Mouse (Mus musculus): ENCODE measurements around the gene Hmcn1. TPM values are rescaled to one million over a fixed set of nuclear protein-coding genes. Genes with fewer than 3 reads are reported as not detected.

Gene Hmcn1
- total and polyA plus RNA-seq, 2 experiments from 2014 or later, result 1.2 to 2.5 TPM

DNA sequence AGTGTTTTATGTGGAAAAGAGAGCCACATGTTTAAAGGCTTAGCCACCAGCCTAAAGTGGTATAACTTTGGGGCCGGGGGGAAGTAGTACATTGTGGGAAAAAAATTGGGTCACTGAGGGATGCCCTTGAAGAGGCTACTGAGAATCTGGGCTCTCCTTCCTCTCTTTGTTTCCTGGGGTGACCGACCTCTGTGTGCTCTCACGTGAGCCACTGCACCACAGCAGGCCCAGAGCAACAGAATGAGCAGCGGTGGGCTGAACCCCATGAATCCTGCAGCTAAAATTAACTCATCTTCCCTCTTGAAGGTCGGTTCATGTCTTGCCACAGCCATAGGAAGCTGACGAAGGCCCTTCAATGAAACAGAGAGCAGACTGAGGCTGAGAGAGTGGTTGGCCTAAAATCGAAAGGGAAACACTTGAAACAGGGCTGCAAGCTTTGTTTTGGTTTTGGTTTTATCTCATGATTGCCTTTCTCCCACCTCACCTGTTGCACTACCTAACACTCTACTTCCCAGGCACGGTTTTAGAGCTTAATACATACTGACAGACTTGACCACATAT, 8.7 kb upstream of the Hmcn1 start:
- no peak overlapping the region for H3K4me2 ChIP-seq (ENCODE audit: low read depth, low read length, poor library complexity, severe bottlenecking)
- H3K9ac ChIP-seq (replicated peaks; ENCODE audit: low read length, poor library complexity, severe bottlenecking), result no peak overlapping the region
- no peaks in the 10 kb centered on the region for H3K4me1 ChIP-seq (ENCODE audit: insufficient read depth, low read length)
- no peak overlapping the region for H3K27ac ChIP-seq (ENCODE audit: low read depth, low read length)
- no peak for TF ChIP-seq CTCF (IDR thresholded peaks at IDR 0.05)
- no peak overlapping the region for H3K4me3 ChIP-seq (ENCODE audit: low read depth, low read length)
- H3K9me3 ChIP-seq (ENCODE audit: low read length), result no peaks in the 10 kb centered on the region
- ATAC-seq (ENCODE audit: low FRiP score), result no peak
- H3K27me3 ChIP-seq (ENCODE audit: insufficient read depth, low read length), result no peaks in the 10 kb centered on the region
- WGBS, result 71% methylated on average over 8 of the region's 8 CpGs
- no peak for DNase-seq (ENCODE audit: low spot score)
- H3K36me3 ChIP-seq (ENCODE audit: insufficient read depth, low read length), result no peaks in the 10 kb centered on the region

DNA sequence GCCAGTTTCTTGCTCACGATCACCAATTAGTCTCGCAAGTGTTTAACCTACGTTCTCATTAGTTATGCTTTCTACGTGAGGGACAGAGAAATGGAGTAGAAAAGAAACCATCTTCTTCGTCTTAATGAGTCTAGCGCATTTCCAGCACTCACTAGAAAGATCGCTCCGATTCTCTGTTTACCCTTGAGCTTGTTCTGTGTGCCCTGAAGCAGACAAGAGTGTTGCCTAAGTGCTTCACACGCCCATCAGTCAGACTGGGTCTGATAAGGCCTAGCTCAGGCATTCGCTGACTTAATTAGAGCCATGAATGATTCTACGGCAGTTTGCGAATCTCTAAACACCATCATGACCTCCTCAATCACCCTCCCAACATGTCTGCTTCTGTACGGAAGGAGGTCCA, 7.5 kb upstream of the Hmcn1 start:
- H3K4me3 ChIP-seq (ENCODE audit: low read depth, low read length), result no peak overlapping the region
- no peaks in the 10 kb centered on the region for H3K36me3 ChIP-seq (ENCODE audit: insufficient read depth, low read length)
- no peak overlapping the region for H3K27ac ChIP-seq (ENCODE audit: low read depth, low read length)
- no peak for TF ChIP-seq CTCF (IDR thresholded peaks at IDR 0.05)
- ATAC-seq (ENCODE audit: low FRiP score) (no peak), DNase-seq (ENCODE audit: low spot score) (no peak)
- no peaks in the 10 kb centered on the region for H3K4me1 ChIP-seq (ENCODE audit: insufficient read depth, low read length)
- no peaks in the 10 kb centered on the region for H3K27me3 ChIP-seq (ENCODE audit: insufficient read depth, low read length)
- peaks cover 4% of the 10 kb centered on the region; the same call in 1 of the 2 replicates for H3K9me3 ChIP-seq (ENCODE audit: low read length)
- H3K9ac ChIP-seq (replicated peaks; ENCODE audit: low read length, poor library complexity, severe bottlenecking), result no peak overlapping the region
- H3K4me2 ChIP-seq (ENCODE audit: low read depth, low read length, poor library complexity, severe bottlenecking), result no peak overlapping the region
- WGBS, result 75% methylated on average over 13 of the region's 13 CpGs

DNA sequence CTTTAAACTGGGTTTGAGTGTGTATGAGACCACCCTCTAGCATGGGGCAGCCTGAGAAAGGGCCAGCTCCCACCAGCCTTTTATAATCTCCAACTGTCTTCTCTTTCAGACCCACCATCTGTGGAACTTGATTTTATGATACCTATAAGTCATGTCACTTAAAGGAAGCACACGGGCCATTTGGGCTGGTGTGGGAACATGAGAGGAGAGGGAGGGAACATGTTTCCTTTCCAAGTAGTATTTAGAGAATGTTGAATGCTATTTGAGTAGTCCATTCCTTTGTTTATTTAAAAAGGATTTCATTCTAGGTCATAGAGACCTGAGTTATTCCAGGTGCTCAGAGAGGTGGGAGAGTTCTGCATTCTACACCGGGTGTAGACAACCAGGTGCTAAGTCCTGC, 1.4 kb upstream of the Hmcn1 start:
- TF ChIP-seq CTCF (IDR thresholded peaks at IDR 0.05), result no peak
- Histone ChIP-seq H3K36me3 (ENCODE audit: insufficient read depth, low read length) (no peaks in the 10 kb centered on the region), H3K4me3 (ENCODE audit: low read depth, low read length) (no peak overlapping the region), H3K27me3 (ENCODE audit: insufficient read depth, low read length) (peaks cover 4% of the 10 kb centered on the region; the same call in 1 of the 2 replicates), H3K4me1 (ENCODE audit: insufficient read depth, low read length) (peaks cover 4% of the 10 kb centered on the region; the same call in 1 of the 2 replicates), H3K9me3 (ENCODE audit: low read length) (peaks cover 4% of the 10 kb centered on the region; the same call in 1 of the 2 replicates), H3K4me2 (ENCODE audit: low read depth, low read length, poor library complexity, severe bottlenecking) (no peak overlapping the region), H3K9ac (replicated peaks; ENCODE audit: low read length, poor library complexity, severe bottlenecking) (no peak overlapping the region), H3K27ac (ENCODE audit: low read depth, low read length) (no peak overlapping the region)
- WGBS, result 88% methylated on average over 2 of the region's 2 CpGs
- no peak for DNase-seq (ENCODE audit: low spot score)
- ATAC-seq (ENCODE audit: low FRiP score), result no peak

DNA sequence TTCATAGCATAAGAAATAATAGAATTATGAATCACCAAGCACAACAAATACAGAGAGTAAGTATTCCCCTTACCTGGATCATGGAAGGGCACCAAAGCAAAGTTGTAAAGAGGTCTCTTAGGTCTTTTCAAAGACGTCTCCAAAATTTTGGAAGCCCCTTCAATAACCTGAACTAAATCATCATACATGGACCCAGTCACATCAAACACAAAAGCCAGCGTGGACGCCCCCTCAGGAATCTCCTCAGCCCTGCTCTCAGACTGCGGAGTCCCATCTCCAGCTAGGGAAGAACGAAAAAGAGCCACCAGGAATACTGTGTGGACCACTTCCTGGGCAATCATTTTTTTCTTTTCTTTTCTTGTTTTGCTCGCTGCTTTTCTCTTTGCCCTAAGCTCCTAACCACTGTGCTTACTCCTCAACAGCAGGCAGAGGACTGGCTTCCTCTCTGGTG, 499 bp downstream of the Hmcn1 start:
- WGBS, result 0% methylated on average over 6 of the region's 6 CpGs
- H3K4me3 ChIP-seq (ENCODE audit: low read depth, low read length), result peak overlapping the region; percentile 45
- peak overlapping the region; percentile 45; the same call in 1 of the 2 replicates for H3K9ac ChIP-seq (replicated peaks; ENCODE audit: low read length, poor library complexity, severe bottlenecking)
- DNase-seq (ENCODE audit: low spot score) (no peak), ATAC-seq (ENCODE audit: low FRiP score) (no peak)
- H3K4me1 ChIP-seq (ENCODE audit: insufficient read depth, low read length), result peaks cover 4% of the 10 kb centered on the region; the same call in 1 of the 2 replicates
- peak overlapping the region; percentile 97 for H3K4me2 ChIP-seq (ENCODE audit: low read depth, low read length, poor library complexity, severe bottlenecking)
- peaks cover 4% of the 10 kb centered on the region; the same call in 1 of the 2 replicates for H3K27me3 ChIP-seq (ENCODE audit: insufficient read depth, low read length)
- peaks cover 4% of the 10 kb centered on the region; the same call in 1 of the 2 replicates for H3K9me3 ChIP-seq (ENCODE audit: low read length)
- H3K27ac ChIP-seq (ENCODE audit: low read depth, low read length), result no peak overlapping the region
- TF ChIP-seq CTCF (IDR thresholded peaks at IDR 0.05), result no peak
- no peaks in the 10 kb centered on the region for H3K36me3 ChIP-seq (ENCODE audit: insufficient read depth, low read length)

DNA sequence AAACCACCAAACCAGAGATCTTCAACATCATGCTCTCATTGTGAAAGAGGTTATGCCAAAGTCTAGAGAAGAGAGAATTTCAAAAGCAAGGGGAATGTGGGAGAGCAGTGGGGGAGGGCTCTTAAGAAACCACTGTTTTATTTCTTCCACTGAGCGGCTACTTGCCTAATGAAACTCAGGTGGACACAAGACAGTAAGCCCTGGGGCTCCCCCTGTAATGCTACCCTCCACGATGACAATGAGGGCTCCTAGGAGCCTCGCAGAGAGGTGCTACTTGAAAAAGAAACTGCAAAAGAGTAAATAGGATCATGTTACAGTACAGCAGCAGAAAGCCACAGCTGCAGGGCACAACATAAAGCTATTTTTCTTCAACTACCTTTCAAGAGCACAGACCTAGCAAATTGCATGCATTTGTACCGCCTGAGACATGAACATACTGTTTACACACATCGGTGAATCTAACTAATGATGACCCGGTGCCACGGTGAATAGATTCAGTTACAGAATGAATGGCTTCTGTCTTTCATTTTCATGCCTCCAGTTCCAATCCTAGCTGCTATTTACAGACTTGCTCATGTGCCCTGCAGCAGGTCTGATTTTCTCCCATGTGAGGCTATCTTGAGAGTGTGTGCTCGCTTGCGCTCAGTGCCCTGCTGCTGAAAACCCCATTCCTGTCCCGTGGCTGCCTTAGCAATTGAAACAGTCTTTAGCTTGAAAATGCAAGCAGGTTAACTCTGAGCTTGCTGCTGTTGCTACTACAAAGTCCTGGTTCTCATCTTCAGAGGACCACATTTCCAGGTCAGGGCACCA, 1.3 kb downstream of the Hmcn1 start:
- Histone ChIP-seq H3K9me3 (ENCODE audit: low read length) (peaks cover 4% of the 10 kb centered on the region; the same call in 1 of the 2 replicates), H3K27ac (ENCODE audit: low read depth, low read length) (no peak overlapping the region), H3K9ac (replicated peaks; ENCODE audit: low read length, poor library complexity, severe bottlenecking) (no peak overlapping the region), H3K4me2 (ENCODE audit: low read depth, low read length, poor library complexity, severe bottlenecking) (peak overlapping the region; percentile 97), H3K27me3 (ENCODE audit: insufficient read depth, low read length) (peaks cover 4% of the 10 kb centered on the region; the same call in 1 of the 2 replicates), H3K4me3 (ENCODE audit: low read depth, low read length) (peak overlapping the region; percentile 45; the same call in 1 of the 2 replicates), H3K36me3 (ENCODE audit: insufficient read depth, low read length) (no peaks in the 10 kb centered on the region), H3K4me1 (ENCODE audit: insufficient read depth, low read length) (peaks cover 4% of the 10 kb centered on the region; the same call in 1 of the 2 replicates)
- no peak for TF ChIP-seq CTCF (IDR thresholded peaks at IDR 0.05)
- ATAC-seq (ENCODE audit: low FRiP score) (no peak; the same call in 1 of the 2 replicates), DNase-seq (ENCODE audit: low spot score) (no peak)
- WGBS, result 6% methylated on average over 10 of the region's 10 CpGs

DNA sequence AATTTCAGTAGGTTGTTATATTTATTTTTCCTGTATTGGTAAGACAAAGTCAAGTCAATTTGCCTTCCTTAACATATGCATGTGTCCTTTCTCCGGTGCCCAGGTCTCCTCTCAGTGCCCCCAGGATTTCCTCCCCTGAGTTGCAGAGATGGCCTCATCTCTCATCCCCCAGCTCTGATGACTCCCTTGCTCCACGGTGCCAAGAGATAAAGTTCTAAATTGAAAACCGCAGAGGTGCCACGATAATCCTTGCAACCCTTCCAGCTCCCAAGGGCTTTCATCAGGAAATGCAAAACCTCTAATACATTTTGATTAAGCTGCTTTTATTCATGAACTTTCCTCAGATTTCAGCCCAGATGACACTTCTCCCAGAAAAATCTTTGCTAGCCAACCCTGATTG, 8.3 kb downstream of the Hmcn1 start:
- Histone ChIP-seq H3K9me3 (ENCODE audit: low read length) (no peaks in the 10 kb centered on the region), H3K4me2 (ENCODE audit: low read depth, low read length, poor library complexity, severe bottlenecking) (no peak overlapping the region), H3K27me3 (ENCODE audit: insufficient read depth, low read length) (no peaks in the 10 kb centered on the region), H3K4me3 (ENCODE audit: low read depth, low read length) (no peak overlapping the region), H3K9ac (replicated peaks; ENCODE audit: low read length, poor library complexity, severe bottlenecking) (no peak overlapping the region), H3K4me1 (ENCODE audit: insufficient read depth, low read length) (no peaks in the 10 kb centered on the region), H3K27ac (ENCODE audit: low read depth, low read length) (no peak overlapping the region), H3K36me3 (ENCODE audit: insufficient read depth, low read length) (no peaks in the 10 kb centered on the region)
- DNase-seq (ENCODE audit: low spot score) (no peak), ATAC-seq (ENCODE audit: low FRiP score) (no peak)
- no peak for TF ChIP-seq CTCF (IDR thresholded peaks at IDR 0.05)
- WGBS, result 44% methylated on average over 4 of the region's 4 CpGs
